Mouse (Mus musculus) spleen, adult 2 months (tissue): ENCODE results near the gene Klf15. TPM values are rescaled to one million over a fixed set of nuclear protein-coding genes. Genes with fewer than 3 reads are reported as not detected.
A peak's percentile ranks its signal among the peaks of the same experiment; 100 is the strongest.

ENCODE experiments used
- DNase-seq, 2 experiments: peaks; one replicate each; pipeline versions ENCODE4 v3.0.0 to v3.0.0-alpha.2; 2012 to 2021; ENCODE audit warnings: low spot score in 2 of 2, low read depth in 1 of 2
- H3K27ac ChIP-seq: fragments of 200-500 bp; 2 replicates; pipeline ENCODE4 v1.5.1; 2012; ENCODE audit warnings: low read length, inconsistent platforms; ENCODE audit not compliant: insufficient read depth
- H3K27me3 ChIP-seq: fragments of 200-500 bp; 2 replicates; pipeline ENCODE4 v1.6.1; 2012; ENCODE audit warnings: mild to moderate bottlenecking, moderate library complexity, low read length, inconsistent platforms; ENCODE audit not compliant: control insufficient read depth, insufficient read depth
- H3K36me3 ChIP-seq: fragments of 200-500 bp; 2 replicates; pipeline ENCODE4 v1.6.1; 2012; ENCODE audit warnings: mild to moderate bottlenecking, low read length, inconsistent platforms; ENCODE audit not compliant: control insufficient read depth, insufficient read depth
- H3K4me1 ChIP-seq: fragments of 200-500 bp; 2 replicates; pipeline ENCODE4 v1.6.1; 2011; ENCODE audit warnings: inconsistent platforms; ENCODE audit not compliant: control insufficient read depth, insufficient read depth, insufficient read length
- H3K4me3 ChIP-seq: fragments of 200-500 bp; 2 replicates; pipeline ENCODE4 v1.5.1; 2011; ENCODE audit warnings: mild to moderate bottlenecking, inconsistent platforms; ENCODE audit not compliant: insufficient read depth, insufficient read length; ENCODE audit errors: extremely low read depth
- CTCF ChIP-seq: fragments of 200-500 bp; IDR thresholded peaks from 2 replicates; pipeline ENCODE4 v1.5.1; 2011; ENCODE audit warnings: mild to moderate bottlenecking, inconsistent platforms; ENCODE audit not compliant: insufficient read depth, insufficient read length, insufficient replicate concordance; ENCODE audit errors: extremely low read depth
- POLR2A ChIP-seq: fragments of 200-500 bp; IDR thresholded peaks from 2 replicates; pipeline ENCODE4 v1.6.1; 2011; ENCODE audit warnings: low read depth, low read length, inconsistent platforms
- WGBS: fragments of 180-500 bp; shearing (Covaris S2); methylation state at CpG from one replicate; pipeline ENCODE4 v1.1.7; 2018; 5-methylcytosine and 5-hydroxymethylcytosine counted together
- polyA plus RNA-seq: library from polyadenylated mRNA; depleted of rRNA; stranded (reverse); fragments of >200 nt; gene quantifications from 2 replicates; pipeline ENCODE4 v1.2.3, GENCODE M21; 2012; rRNA removed

Gene Klf15
- 9.7 and 11.0 TPM in 2 replicates for polyA plus RNA-seq

DNA sequence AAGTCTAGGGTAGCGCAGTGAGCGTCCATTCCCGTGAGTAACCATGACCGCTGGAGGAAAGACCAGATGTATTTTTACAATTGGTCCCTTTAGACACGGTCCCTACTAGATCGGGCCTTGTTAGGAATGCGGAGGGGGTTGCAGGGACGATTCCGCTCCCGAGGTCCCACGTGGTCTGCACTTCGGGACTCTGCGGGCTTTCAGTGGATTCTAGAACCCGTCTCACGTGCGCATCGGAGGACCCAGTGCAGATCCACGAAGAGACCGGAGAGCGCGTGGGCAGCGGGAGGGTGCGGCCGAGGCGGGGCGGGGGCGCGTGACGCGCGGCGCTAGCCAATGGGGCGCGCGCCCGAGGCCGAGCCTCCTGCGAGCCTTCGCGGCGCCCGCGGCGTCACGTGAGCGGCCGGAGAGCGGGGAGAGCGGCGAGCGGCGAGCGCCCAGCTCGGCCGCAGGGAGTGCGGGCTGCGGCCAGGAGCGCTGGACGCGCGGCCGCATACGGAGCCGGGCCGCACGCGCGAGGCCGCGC lies at the start of gene Klf15:
Klf15 (plus strand) TSS at position 396 of the 526 bp plus-strand sequence.
- Histone ChIP-seq H3K27ac (peak within 1 kb of the TSS; percentile 15; the same call in 1 of the 2 replicates), H3K27me3 (peaks cover 4% of the 10 kb centered on the region; the same call in 1 of the 2 replicates), H3K36me3 (no peaks in the 10 kb centered on the region), H3K4me1 (peaks cover 5% of the 10 kb centered on the region; the same call in 1 of the 2 replicates), H3K4me3 (peak within 1 kb of the TSS; percentile 40; the same call in 1 of the 2 replicates)
- TF ChIP-seq CTCF = no peak
- no peak for TF ChIP-seq POLR2A
- WGBS = 3% methylated on average over 60 of the region's 70 CpGs
- DNase-seq = no peak

DNA sequence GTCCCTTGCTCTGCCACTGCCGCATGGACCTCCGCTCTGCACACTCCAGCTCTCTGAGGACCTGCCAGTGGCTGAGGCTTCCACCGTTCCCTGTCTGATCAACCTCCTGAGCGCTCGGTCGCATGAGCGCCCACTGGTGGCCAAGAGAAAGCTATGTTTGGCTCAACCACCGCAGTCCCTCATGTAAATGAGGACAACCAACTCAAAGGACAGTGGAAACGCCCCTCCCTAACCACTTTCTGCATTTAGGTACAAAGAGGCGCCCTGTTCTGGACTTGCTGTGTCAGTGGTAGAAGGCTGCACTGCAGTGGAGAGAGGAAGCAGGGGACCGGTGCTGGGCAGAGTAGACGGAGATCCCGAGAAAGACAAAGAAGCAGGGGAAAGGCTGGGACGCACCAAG lies 39.8 kb upstream of the Klf15 start:
- Histone ChIP-seq H3K36me3 (no peaks in the 10 kb centered on the region), H3K4me3 (no peak overlapping the region), H3K27me3 (no peaks in the 10 kb centered on the region), H3K4me1 (no peaks in the 10 kb centered on the region; the same call in 1 of the 2 replicates), H3K27ac (no peak overlapping the region)
- 10% methylated on average over 14 of the region's 14 CpGs for WGBS
- peak; percentile 12 to 49 for DNase-seq
- peak; percentile 73 for TF ChIP-seq CTCF
- TF ChIP-seq POLR2A = no peak

- TF ChIP-seq POLR2A (no peak), CTCF (no peak)
- no peaks in the 10 kb centered on the region for H3K36me3 ChIP-seq
- no peak overlapping the region for H3K27ac ChIP-seq
- WGBS = 88% methylated on average over 3 of the region's 3 CpGs
- no peak for DNase-seq
- no peaks in the 10 kb centered on the region; the same call in 1 of the 2 replicates for H3K4me1 ChIP-seq
- peaks cover 6% of the 10 kb centered on the region for H3K27me3 ChIP-seq
- no peak overlapping the region for H3K4me3 ChIP-seq
Observed at GRCm38 (mm10) chr6:90425361-90425760, 37.0 kb upstream of the Klf15 start.

GRCm38 (mm10) chr6:90426003-90426402 lies 36.4 kb upstream of the Klf15 start:
- TF ChIP-seq CTCF (no peak), POLR2A (no peak)
- Histone ChIP-seq H3K27me3 (peaks cover 6% of the 10 kb centered on the region), H3K4me3 (no peak overlapping the region), H3K36me3 (no peaks in the 10 kb centered on the region), H3K27ac (no peak overlapping the region), H3K4me1 (no peaks in the 10 kb centered on the region; the same call in 1 of the 2 replicates)
- no peak for DNase-seq
- 94% methylated on average over 4 of the region's 4 CpGs for WGBS

- peaks cover 6% of the 10 kb centered on the region for H3K27me3 ChIP-seq
- H3K27ac ChIP-seq = no peak within 1 kb of the TSS
- TF ChIP-seq CTCF (no peak), POLR2A (no peak)
Observed at GRCm38 (mm10) chr6:90428380-90428974, 33.9 kb upstream of the Klf15 start, which contains the start of gene Cfap100. Gene Cfap100, minus strand, starts transcription at chr6:90428797.

DNA sequence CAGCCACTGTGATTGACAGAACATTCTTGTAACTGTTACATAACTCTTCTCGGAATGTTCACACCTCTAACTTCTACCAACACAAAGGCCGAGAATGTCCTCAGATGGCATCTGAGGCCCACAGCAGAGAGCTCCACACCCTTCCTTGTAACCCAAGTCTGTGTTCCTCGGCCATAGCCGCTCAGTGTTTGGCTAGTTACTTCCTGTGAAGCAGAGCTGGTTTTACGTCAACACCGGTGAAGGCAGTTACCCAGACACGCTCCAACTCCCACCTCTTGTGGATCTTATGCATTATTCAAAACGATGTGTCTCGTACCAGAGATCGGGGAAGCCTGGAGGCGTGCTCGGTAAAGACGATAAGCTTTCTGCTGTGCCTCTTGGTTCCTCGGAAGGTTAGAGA lies 32.5 kb upstream of the Klf15 start:
- Histone ChIP-seq H3K36me3 (no peaks in the 10 kb centered on the region), H3K27ac (no peak overlapping the region), H3K4me3 (no peak overlapping the region), H3K4me1 (no peaks in the 10 kb centered on the region), H3K27me3 (peaks cover 6% of the 10 kb centered on the region)
- no peak for DNase-seq
- TF ChIP-seq POLR2A (no peak), CTCF (no peak)
- 88% methylated on average over 14 of the region's 14 CpGs for WGBS

More at GRCm38 (mm10) chr6:90428380-90428974, 33.9 kb upstream of the Klf15 start, which contains the start of gene Cfap100:
- 1% methylated on average over 31 of the region's 31 CpGs for WGBS
- DNase-seq = no peak
- no peaks in the 10 kb centered on the region for H3K4me1 ChIP-seq
- H3K36me3 ChIP-seq = no peaks in the 10 kb centered on the region
- H3K4me3 ChIP-seq = no peak within 1 kb of the TSS; the same call in 1 of the 2 replicates

- DNase-seq = no peak
- TF ChIP-seq POLR2A = no peak
- no peak for TF ChIP-seq CTCF
- Histone ChIP-seq H3K4me1 (no peaks in the 10 kb centered on the region), H3K4me3 (no peak overlapping the region), H3K36me3 (no peaks in the 10 kb centered on the region), H3K27ac (no peak overlapping the region), H3K27me3 (peaks cover 6% of the 10 kb centered on the region)
- 77% methylated on average over 2 of the region's 2 CpGs for WGBS
Observed at GRCm38 (mm10) chr6:90431487-90431886, 30.9 kb upstream of the Klf15 start.
